Mouse (Mus musculus) G1E (cell line): Measurements from ENCODE around the gene 2210017I01Rik.

Experiments used
- CTCF ChIP-seq: IDR thresholded peaks from 2 replicates; pipeline ENCODE4 v1.5.1; 2012; ENCODE audit warnings: low read depth, low read length, inconsistent platforms, mixed read lengths
- GATA1 ChIP-seq: IDR thresholded peaks from 2 replicates; pipeline ENCODE4 v1.6.1; 2012; ENCODE audit warnings: borderline replicate concordance, low read length, inconsistent platforms, mixed read lengths
- POLR2AphosphoS5 ChIP-seq: IDR thresholded peaks from 2 replicates; pipeline ENCODE4 v1.6.1; 2012; ENCODE audit warnings: low read depth, low read length, inconsistent platforms; ENCODE audit not compliant: insufficient replicate concordance
- TAL1 ChIP-seq: conservative IDR thresholded peaks from 2 replicates; pipeline ENCODE4 v1.6.1; 2012; ENCODE audit warnings: low read depth, low read length, inconsistent platforms, mixed read lengths

- TF ChIP-seq CTCF (no peak), TAL1 (no peak), GATA1 (no peak), POLR2AphosphoS5 (no peak)
Observed at GRCm38 (mm10) chr3:92621560-92621959, 14.3 kb upstream of the 2210017I01Rik start, which contains the start of gene Lce6a.
